Mouse (Mus musculus) limb, embryonic 14.5 days (tissue): ENCODE measurements around the gene Parp1. TPM values are rescaled to one million over a fixed set of nuclear protein-coding genes. Genes with fewer than 3 reads are reported as not detected.
"Not testable (repeated sequence)": the region's sequence is repeated elsewhere in the genome, so short reads cannot be mapped to it uniquely, and the experiment has no call there.

Experiments used
- ATAC-seq: fragments of 200-750 bp; cut with Nextera tagmentation; 2 replicates; pipeline ENCODE4 v1.8.0; 2017; ENCODE audit warnings: low read depth, moderate number of reproducible peaks, moderate TSS enrichment; ENCODE audit not compliant: low FRiP score
- DNase-seq: peaks from one replicate; pipeline ENCODE4 v3.0.0-alpha.2; 2015; ENCODE audit warnings: low spot score
- H3K27ac ChIP-seq: fragments of 300-500 bp; sonication (generic); replicated peaks from 2 replicates; pipeline ENCODE4 v1.5.1; 2014; ENCODE audit warnings: low read depth, mild to moderate bottlenecking, low read length, moderate library complexity, mixed read lengths
- H3K27me3 ChIP-seq: fragments of 300-500 bp; sonication (generic); 2 replicates; pipeline ENCODE4 v1.6.1; 2014; ENCODE audit warnings: low read length, mixed read lengths; ENCODE audit not compliant: control insufficient read depth, insufficient read depth
- H3K36me3 ChIP-seq: fragments of 300-500 bp; sonication (generic); 2 replicates; pipeline ENCODE4 v1.6.1; 2014; ENCODE audit warnings: mild to moderate bottlenecking, low read length, moderate library complexity, mixed read lengths; ENCODE audit not compliant: control insufficient read depth, insufficient read depth
- H3K4me1 ChIP-seq: fragments of 300-500 bp; sonication (generic); 2 replicates; pipeline ENCODE4 v1.6.1; 2014; ENCODE audit warnings: antibody characterized with exemption, low read length, mixed read lengths; ENCODE audit not compliant: control insufficient read depth, insufficient read depth
- H3K4me2 ChIP-seq: fragments of 300-500 bp; sonication (generic); replicated peaks from 2 replicates; pipeline ENCODE4 v1.6.1; 2014; ENCODE audit warnings: low read depth, mild to moderate bottlenecking, low read length, moderate library complexity; ENCODE audit not compliant: severe bottlenecking
- H3K4me3 ChIP-seq: fragments of 300-500 bp; sonication (generic); replicated peaks from 2 replicates; pipeline ENCODE4 v1.5.1; 2014; ENCODE audit warnings: low read length
- H3K9ac ChIP-seq: fragments of 300-500 bp; sonication (generic); 2 replicates; pipeline ENCODE4 v1.6.1; 2014; ENCODE audit warnings: mild to moderate bottlenecking, low read depth, low read length, moderate library complexity; ENCODE audit not compliant: severe bottlenecking
- H3K9me3 ChIP-seq: fragments of 300-500 bp; sonication (generic); 2 replicates; pipeline ENCODE4 v1.6.1; 2016; ENCODE audit warnings: low read length; ENCODE audit not compliant: control insufficient read depth
- POLR2A ChIP-seq: fragments of 200-500 bp; IDR thresholded peaks from 2 replicates; pipeline ENCODE4 v1.8.0; 2012; ENCODE audit warnings: inconsistent platforms, mild to moderate bottlenecking, moderate library complexity, borderline replicate concordance; ENCODE audit not compliant: insufficient read depth, insufficient read length; ENCODE audit errors: extremely low read depth
- WGBS: fragments of 180-500 bp; shearing (Covaris S2); extraction: QIAGEN DNeasy Blood & Tissue Kit; methylation state at CpG from one replicate; pipeline ENCODE4 v1.1.7; 2014; 5-methylcytosine and 5-hydroxymethylcytosine counted together
- polyA plus RNA-seq, 2 experiments: library from polyadenylated mRNA; depleted of rRNA in 1 of 2; stranded (reverse) in 1 of 2; unstranded in 1 of 2; fragments of >200 nt; fragmentation: Nextera tagmentation in 1 of 2; extraction: Ambion mirVana in 1 of 2; gene quantifications; 2 replicates each; pipeline versions ENCODE4 v1.2.1 to v1.2.3; 2012 to 2014

The Parp1 gene
- polyA plus RNA-seq, 2 experiments: 107 to 108 TPM

DNA sequence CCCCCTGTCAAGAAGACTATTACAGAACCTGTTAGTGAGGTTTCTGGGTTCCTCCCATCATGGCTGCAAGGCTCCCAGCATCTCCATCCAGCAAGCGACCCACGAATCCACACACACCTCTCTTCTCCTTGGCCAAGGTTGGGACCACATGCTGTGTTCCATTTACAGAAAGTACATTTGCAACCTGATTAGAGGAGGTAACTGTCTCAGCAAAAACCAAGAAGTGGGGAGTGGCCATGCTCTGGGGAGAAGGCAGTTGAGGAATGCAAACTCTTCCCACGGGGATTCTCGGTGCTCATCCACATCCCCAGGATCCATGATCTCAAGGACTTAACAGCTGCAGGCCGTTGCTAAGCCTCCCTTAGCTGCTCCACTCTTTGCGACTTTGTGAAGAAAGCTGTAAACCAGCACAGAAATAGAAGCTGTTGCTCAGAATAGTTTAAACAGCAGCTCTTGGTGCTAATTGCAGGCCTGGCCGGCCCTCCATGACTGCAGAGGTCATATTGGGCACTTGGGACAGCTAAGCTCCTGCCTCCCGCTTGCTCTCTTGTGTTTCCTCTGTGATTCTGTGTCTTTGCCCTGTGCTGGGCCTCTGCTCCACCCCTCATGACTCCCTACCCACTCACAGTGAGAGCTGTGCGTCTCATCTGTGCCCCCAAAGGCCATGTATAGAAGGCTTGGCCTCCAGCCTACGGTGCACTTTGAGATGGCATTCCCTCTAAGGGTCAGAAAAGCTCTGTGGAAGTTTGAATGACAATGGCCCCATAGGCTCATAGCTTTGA lies 38.3 kb downstream of the Parp1 start:
- no peaks in the 10 kb centered on the region for H3K9me3 ChIP-seq
- H3K36me3 ChIP-seq: peaks cover 10% of the 10 kb centered on the region; the same call in 1 of the 2 replicates
- H3K27me3 ChIP-seq: no peaks in the 10 kb centered on the region
- H3K27ac ChIP-seq: no peak overlapping the region; the same call in none of the 2 replicates
- no peak overlapping the region for H3K4me2 ChIP-seq
- DNase-seq (no peak), ATAC-seq (peak; percentile 53; the same call in 1 of the 2 replicates)
- TF ChIP-seq POLR2A: no peak
- no peak overlapping the region for H3K4me3 ChIP-seq
- no peak overlapping the region for H3K9ac ChIP-seq
- H3K4me1 ChIP-seq: peaks cover 5% of the 10 kb centered on the region; the same call in 1 of the 2 replicates
- WGBS: 54% methylated on average over 10 of the region's 10 CpGs

DNA sequence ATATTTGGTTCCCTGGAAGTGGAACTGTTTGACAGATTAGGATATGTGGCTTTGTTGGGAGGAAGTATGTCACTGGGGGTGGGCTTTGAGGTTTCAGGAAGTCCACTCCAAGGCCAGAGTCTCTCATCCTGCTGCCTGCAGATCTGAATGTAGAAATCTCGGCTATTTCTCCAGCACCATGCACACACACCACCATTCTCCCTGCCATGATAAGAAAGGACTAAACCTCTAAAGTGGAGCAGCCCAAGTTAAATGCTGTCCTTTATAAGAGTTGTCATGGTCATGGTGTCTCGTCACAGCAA lies 38.8 kb downstream of the Parp1 start:
- H3K4me2 ChIP-seq: no peak overlapping the region
- H3K4me3 ChIP-seq: no peak overlapping the region
- H3K36me3 ChIP-seq: peaks cover 6% of the 10 kb centered on the region; the same call in 1 of the 2 replicates
- DNase-seq (no peak), ATAC-seq (no peak)
- 92% methylated on average over 2 of the region's 2 CpGs for WGBS
- no peaks in the 10 kb centered on the region for H3K27me3 ChIP-seq
- H3K9ac ChIP-seq: no peak overlapping the region
- no peak overlapping the region; the same call in none of the 2 replicates for H3K27ac ChIP-seq
- no peaks in the 10 kb centered on the region for H3K9me3 ChIP-seq
- no peak for TF ChIP-seq POLR2A
- H3K4me1 ChIP-seq: peaks cover 5% of the 10 kb centered on the region; the same call in 1 of the 2 replicates

DNA sequence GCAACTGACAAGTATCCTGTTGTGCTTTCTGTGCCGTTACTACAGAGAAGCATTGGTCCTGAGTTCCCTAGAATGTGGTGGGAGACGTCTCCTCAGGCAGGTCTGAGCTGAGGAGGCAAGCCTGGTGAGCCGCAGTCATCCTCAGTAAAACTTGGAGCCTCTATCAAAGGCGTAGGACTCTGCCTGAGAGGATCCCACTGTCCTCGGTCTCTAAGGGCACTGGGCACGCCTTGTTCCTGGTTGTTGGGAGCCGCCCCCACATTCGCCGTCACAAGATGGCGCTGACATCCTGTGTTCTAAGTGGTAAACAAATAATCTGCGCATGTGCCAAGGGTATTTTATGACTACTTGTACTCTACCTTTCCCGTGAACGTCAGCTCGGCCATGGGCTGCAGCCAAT lies 43.1 kb downstream of the Parp1 start:
- H3K36me3 ChIP-seq, H3K4me3 ChIP-seq, H3K4me2 ChIP-seq, H3K27ac ChIP-seq, DNase-seq, ATAC-seq, H3K9me3 ChIP-seq, H3K4me1 ChIP-seq, H3K27me3 ChIP-seq, H3K9ac ChIP-seq: not testable (repeated sequence)
- WGBS: 89% methylated on average over 10 of the region's 14 CpGs

GRCm38 (mm10) chr1:180616762-180617161 lies 48.0 kb downstream of the Parp1 start:
- 90% methylated on average over 3 of the region's 3 CpGs for WGBS
- H3K27ac ChIP-seq: no peak overlapping the region
- ATAC-seq (no peak), DNase-seq (no peak)
- no peaks in the 10 kb centered on the region for H3K27me3 ChIP-seq
- no peak for TF ChIP-seq POLR2A
- no peak overlapping the region for H3K4me3 ChIP-seq
- no peaks in the 10 kb centered on the region for H3K9me3 ChIP-seq
- H3K9ac ChIP-seq: no peak overlapping the region
- H3K4me2 ChIP-seq: no peak overlapping the region
- H3K4me1 ChIP-seq: no peaks in the 10 kb centered on the region
- H3K36me3 ChIP-seq: no peaks in the 10 kb centered on the region

DNA sequence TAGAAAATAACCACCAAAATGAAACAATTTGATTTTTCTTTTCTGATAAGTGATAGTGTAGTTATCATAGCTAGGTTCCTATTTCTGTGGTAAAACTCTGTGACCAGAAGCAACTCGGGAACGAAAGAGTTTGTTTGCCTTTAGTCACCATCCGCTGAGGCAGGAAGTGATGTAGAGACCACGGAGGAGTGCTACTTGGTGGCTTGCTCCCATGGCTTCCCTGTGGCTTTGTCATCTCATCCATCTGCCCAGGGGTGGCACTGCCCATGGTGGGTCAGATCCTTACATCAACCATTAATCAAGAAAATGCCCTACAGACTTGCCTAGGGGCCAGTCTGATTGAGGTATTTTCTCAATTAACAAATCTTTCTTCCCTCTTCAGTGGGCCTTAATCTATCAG lies 53.7 kb downstream of the Parp1 start:
- ATAC-seq (no peak), DNase-seq (no peak)
- no peak overlapping the region for H3K27ac ChIP-seq
- no peaks in the 10 kb centered on the region for H3K36me3 ChIP-seq
- TF ChIP-seq POLR2A: no peak
- no peak overlapping the region for H3K9ac ChIP-seq
- no peaks in the 10 kb centered on the region for H3K4me1 ChIP-seq
- peaks cover 6% of the 10 kb centered on the region; the same call in 1 of the 2 replicates for H3K9me3 ChIP-seq
- no peaks in the 10 kb centered on the region for H3K27me3 ChIP-seq
- H3K4me2 ChIP-seq: no peak overlapping the region
- WGBS: 93% methylated on average over 4 of the region's 4 CpGs
- H3K4me3 ChIP-seq: no peak overlapping the region
